Mouse (Mus musculus) erythroid progenitor cell, adult 5-6 weeks (primary cell): Measurements from ENCODE around the gene Bnip2. TPM values are rescaled to one million over a fixed set of nuclear protein-coding genes. Genes with fewer than 3 reads are reported as not detected.

Experiments used
- ATAC-seq: replicated peaks from 2 replicates; pipeline ENCODE4 v1.8.0; 2016; ENCODE audit warnings: moderate number of reproducible peaks, mild to moderate bottlenecking, moderate TSS enrichment, inconsistent platforms; ENCODE audit not compliant: poor library complexity, low FRiP score, severe bottlenecking
- total RNA-seq, 2 experiments: library from RNA; stranded (forward) in 1 of 2; stranded (reverse) in 1 of 2; fragments of 150-400 nt in 1 of 2; fragments of 186-747, 209-891 nt in 1 of 2; gene quantifications; 2 replicates each; pipeline versions ENCODE4 v1.2.3 to v1.2.4; 2015 to 2017; ENCODE audit warnings: low replicate concordance in 2 of 2

The Bnip2 gene
- total RNA-seq, 2 experiments from 2014 or later, result 80.1 to 97.8 TPM

DNA sequence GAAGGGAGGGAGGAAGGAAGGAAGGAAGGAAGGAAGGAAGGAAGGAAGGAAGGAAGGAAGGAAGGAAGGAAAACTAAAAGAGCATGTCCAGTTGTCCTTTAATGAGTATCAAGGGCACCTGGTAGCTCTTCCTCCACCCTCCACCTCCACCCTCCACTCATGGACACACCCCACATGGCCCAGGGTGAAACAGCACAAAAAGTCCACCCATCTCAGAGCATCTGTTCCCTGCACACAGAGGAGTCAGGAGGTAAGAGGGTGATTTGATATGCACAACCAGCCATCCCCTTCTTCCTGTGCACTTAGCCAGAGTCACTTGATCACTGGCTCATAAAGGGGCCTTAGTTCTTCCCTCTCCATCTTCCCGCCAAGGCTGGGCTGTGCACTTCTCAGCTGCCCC is 53.7 kb downstream of the Bnip2 start:
- no peak for ATAC-seq

GRCm38 (mm10) chr9:70044865-70045264 is 55.6 kb downstream of the Bnip2 start:
- no peak for ATAC-seq

- peak; percentile 43; the same call in 1 of the 2 replicates for ATAC-seq
These were observed 57.0 kb downstream of the Bnip2 start for GRCm38 (mm10) chr9:70046255-70046654.

- no peak for ATAC-seq
These were observed 58.6 kb downstream of the Bnip2 start for GRCm38 (mm10) chr9:70047839-70048238.

DNA sequence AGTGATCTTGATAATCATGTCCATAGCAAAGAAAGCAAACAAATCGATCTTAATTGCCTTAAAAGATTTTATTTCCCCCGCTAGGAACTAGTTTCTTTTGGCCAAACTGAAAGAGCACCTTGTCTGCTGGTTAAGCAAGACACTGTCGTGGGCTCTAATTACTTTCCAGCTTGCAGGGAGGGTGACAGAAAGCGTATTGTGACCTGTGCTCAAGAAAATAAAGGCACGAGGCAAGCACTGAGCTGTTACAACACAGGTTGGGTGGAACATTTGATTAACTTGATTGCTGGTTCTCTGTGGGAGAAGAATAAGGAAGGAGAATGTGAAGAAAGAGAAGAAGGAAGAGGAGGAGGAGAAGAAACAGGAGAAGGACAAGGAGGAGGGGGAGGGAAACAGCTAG is 59.0 kb downstream of the Bnip2 start:
- ATAC-seq, result no peak

GRCm38 (mm10) chr9:70048751-70049415 is 59.6 kb downstream of the Bnip2 start:
- no peak for ATAC-seq

DNA sequence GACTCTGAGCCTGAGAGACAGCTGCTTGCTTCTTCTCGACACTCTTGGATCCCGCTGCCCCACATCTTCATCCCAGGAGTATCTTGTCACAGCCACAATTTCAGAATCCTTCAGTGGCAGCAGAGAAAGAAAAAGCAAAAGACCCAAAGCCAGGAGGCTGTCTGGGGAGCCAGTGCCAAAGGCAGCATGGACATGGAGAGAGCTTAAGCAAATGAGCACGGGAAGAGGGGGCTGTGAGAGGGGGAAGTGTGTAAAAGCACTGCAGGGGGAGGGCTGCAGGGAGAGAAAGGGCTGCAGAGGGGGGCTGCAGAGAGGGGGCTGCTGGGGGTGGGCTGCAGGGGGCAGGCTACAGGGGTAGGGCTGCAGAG is 60.1 kb downstream of the Bnip2 start:
- ATAC-seq, result no peak

DNA sequence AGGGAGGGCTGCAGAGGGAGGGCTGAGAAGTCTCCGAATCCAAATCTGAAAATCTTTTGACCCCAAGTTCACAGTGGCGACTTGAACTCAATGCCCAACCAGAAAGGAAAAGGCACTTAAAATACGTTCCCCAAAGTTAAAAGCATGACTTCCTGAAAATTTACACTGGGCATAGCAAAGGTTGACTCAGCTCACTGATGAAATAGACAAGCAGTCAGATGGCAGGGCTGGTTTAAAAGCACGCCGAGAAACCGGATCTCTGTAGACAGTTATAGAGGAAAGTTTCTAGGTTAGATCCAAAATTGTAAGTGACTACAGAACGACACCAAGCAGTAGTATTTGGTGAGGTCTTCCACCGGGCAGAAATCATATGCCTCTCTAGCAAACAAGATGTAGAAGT is 60.6 kb downstream of the Bnip2 start:
- no peak for ATAC-seq

DNA sequence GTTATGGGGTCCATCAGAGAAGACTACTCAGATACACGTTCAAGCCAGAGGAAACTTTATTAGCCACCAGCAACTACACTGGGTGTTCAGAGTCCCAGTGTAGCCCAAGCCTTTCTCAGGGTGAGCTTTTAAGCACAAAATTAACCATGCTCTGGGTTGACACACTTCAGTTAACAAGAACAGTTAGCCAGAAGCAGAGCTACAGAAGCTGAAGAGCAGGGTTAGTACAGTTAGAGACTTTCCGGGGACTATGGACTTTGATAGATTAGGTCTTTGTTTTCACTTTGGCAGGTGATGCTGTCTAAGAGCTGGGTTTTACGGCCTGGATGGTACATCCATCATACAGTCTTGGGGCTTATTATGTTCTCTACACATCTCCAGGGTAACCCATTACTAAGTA is 63.5 kb downstream of the Bnip2 start:
- ATAC-seq, result no peak

- no peak for ATAC-seq
These were observed 64.1 kb downstream of the Bnip2 start for GRCm38 (mm10) chr9:70053411-70053810.

Other genes starting within 250 kb of the Bnip2 start
- not detected in 2 replicates for gene Foxb1, start 228.5 kb upstream of the Bnip2 start, total RNA-seq (2015; ENCODE audit: low replicate concordance)
- not detected in 2 replicates for gene Foxb1, start 228.5 kb upstream of the Bnip2 start, total RNA-seq (2017; ENCODE audit: low replicate concordance)
- 135 and 194 TPM in 2 replicates for gene Gtf2a2, start 23.1 kb downstream of the Bnip2 start, total RNA-seq (2015; ENCODE audit: low replicate concordance)
- gene Gtf2a2, start 23.1 kb downstream of the Bnip2 start, total RNA-seq (2017; ENCODE audit: low replicate concordance), result 137 and 140 TPM in 2 replicates
- not detected in 2 replicates for gene Gcnt3, start 48.6 kb downstream of the Bnip2 start, total RNA-seq (2015; ENCODE audit: low replicate concordance)
- not detected in 2 replicates for gene Gcnt3, start 48.6 kb downstream of the Bnip2 start, total RNA-seq (2017; ENCODE audit: low replicate concordance)
- not detected in 2 replicates for gene Fam81a, start 153.1 kb downstream of the Bnip2 start, total RNA-seq (2015; ENCODE audit: low replicate concordance)
- gene Fam81a, start 153.1 kb downstream of the Bnip2 start, total RNA-seq (2017; ENCODE audit: low replicate concordance), result not detected in 2 replicates
- 2.1 and 4.0 TPM in 2 replicates for gene Myo1e, start 217.9 kb downstream of the Bnip2 start, total RNA-seq (2015; ENCODE audit: low replicate concordance)
- gene Myo1e, start 217.9 kb downstream of the Bnip2 start, total RNA-seq (2017; ENCODE audit: low replicate concordance), result 1.5 and 2.3 TPM in 2 replicates